Mouse (Mus musculus) liver, adult 2 months (tissue): ENCODE results near the gene 4930503B20Rik. TPM values are rescaled to one million over a fixed set of nuclear protein-coding genes. Genes with fewer than 3 reads are reported as not detected.
A peak's percentile ranks its signal among the peaks of the same experiment; 100 is the strongest.

Source experiments
- DNase-seq: peaks from one replicate; pipeline ENCODE4 v3.0.0-alpha.2; 2011; ENCODE audit warnings: low read depth, low spot score; ENCODE audit errors: extremely low read depth
- H3K27ac ChIP-seq: fragments of 200-500 bp; replicated peaks from 2 replicates; pipeline ENCODE4 v1.5.1; 2012; ENCODE audit warnings: low read depth, mild to moderate bottlenecking, control low read depth, inconsistent platforms, low read length; ENCODE audit not compliant: insufficient read depth
- H3K27me3 ChIP-seq: fragments of 200-500 bp; 2 replicates; pipeline ENCODE4 v1.6.1; 2012; ENCODE audit warnings: mild to moderate bottlenecking, moderate library complexity, low read length, inconsistent platforms; ENCODE audit not compliant: control insufficient read depth, insufficient read depth
- H3K36me3 ChIP-seq: fragments of 200-500 bp; 2 replicates; pipeline ENCODE4 v1.6.1; 2012; ENCODE audit warnings: low read length, inconsistent platforms; ENCODE audit not compliant: control insufficient read depth, insufficient read depth
- H3K4me1 ChIP-seq: fragments of 200-500 bp; 2 replicates; pipeline ENCODE4 v1.6.1; 2011; ENCODE audit warnings: low read length; ENCODE audit not compliant: control insufficient read depth, insufficient read depth
- H3K4me3 ChIP-seq: fragments of 200-500 bp; 2 replicates; pipeline ENCODE4 v1.5.1; 2011; ENCODE audit warnings: low read depth, mild to moderate bottlenecking, control low read depth, low read length, moderate library complexity; ENCODE audit not compliant: insufficient read depth
- H3K79me2 ChIP-seq: fragments of 200-500 bp; 2 replicates; pipeline ENCODE4 v1.6.1; 2012; ENCODE audit warnings: inconsistent platforms, mild to moderate bottlenecking, low read length, moderate library complexity; ENCODE audit not compliant: control insufficient read depth, insufficient read depth
- H3K9ac ChIP-seq: fragments of 200-500 bp; 2 replicates; pipeline ENCODE4 v1.6.1; 2012; ENCODE audit warnings: low read depth, mild to moderate bottlenecking, control low read depth, inconsistent platforms, low read length
- CTCF ChIP-seq: fragments of 200-500 bp; IDR thresholded peaks from 2 replicates; pipeline ENCODE4 v1.5.1; 2011; ENCODE audit warnings: low read depth, low read length, control low read depth
- POLR2A ChIP-seq: fragments of 200-500 bp; IDR thresholded peaks from 2 replicates; pipeline ENCODE4 v1.6.1; 2011; ENCODE audit warnings: low read length, control low read depth; ENCODE audit not compliant: insufficient read depth; ENCODE audit errors: extremely low read depth
- WGBS: fragments of 180-500 bp; shearing (Covaris S2); methylation state at CpG from one replicate; pipeline ENCODE4 v1.1.7; 2018; 5-methylcytosine and 5-hydroxymethylcytosine counted together
- polyA plus RNA-seq: library from polyadenylated mRNA; depleted of rRNA; stranded (reverse); fragments of >200 nt; gene quantifications from 2 replicates; pipeline ENCODE4 v1.2.3, GENCODE M21; 2012
- total RNA-seq: library from RNA; depleted of rRNA; stranded (reverse); fragments of >200 nt; gene quantifications from 2 replicates; pipeline ENCODE4 v1.2.3, GENCODE M21; 2014

The 4930503B20Rik gene
- total and polyA plus RNA-seq, 2 experiments: not detected

- DNase-seq: peak; percentile 67
These were observed 34.4 kb downstream of the 4930503B20Rik start for GRCm38 (mm10) chr3:146616533-146617283.

GRCm38 (mm10) chr3:146615496-146615895 lies 35.6 kb downstream of the 4930503B20Rik start, which contains the start of gene Dnase2b:
Gene Dnase2b (minus strand): TSS chr3:146615596.
- WGBS: 64% methylated on average over 4 of the region's 4 CpGs

More at GRCm38 (mm10) chr3:146616533-146617283, 34.4 kb downstream of the 4930503B20Rik start:
- Histone ChIP-seq H3K4me3 (no peak overlapping the region), H3K9ac (no peak overlapping the region), H3K36me3 (peaks cover 67% of the 10 kb centered on the region), H3K27ac (no peak overlapping the region), H3K4me1 (peaks cover 2% of the 10 kb centered on the region; the same call in 1 of the 2 replicates), H3K79me2 (no peaks in the 10 kb centered on the region; the same call in 1 of the 2 replicates), H3K27me3 (no peaks in the 10 kb centered on the region)
- TF ChIP-seq POLR2A: no peak
- no peak for TF ChIP-seq CTCF
- WGBS: 34% methylated on average over 5 of the region's 5 CpGs

GRCm38 (mm10) chr3:146611821-146612220 lies 39.3 kb downstream of the 4930503B20Rik start:
- DNase-seq: no peak
- 13% methylated on average over 4 of the region's 4 CpGs for WGBS
- no peak overlapping the region for H3K4me3 ChIP-seq
- no peaks in the 10 kb centered on the region; the same call in 1 of the 2 replicates for H3K79me2 ChIP-seq
- H3K9ac ChIP-seq: no peak overlapping the region
- H3K4me1 ChIP-seq: peaks cover 18% of the 10 kb centered on the region
- peaks cover 74% of the 10 kb centered on the region for H3K36me3 ChIP-seq
- no peak overlapping the region; the same call in 1 of the 2 replicates for H3K27ac ChIP-seq
- H3K27me3 ChIP-seq: no peaks in the 10 kb centered on the region
- TF ChIP-seq POLR2A (no peak), CTCF (no peak)

More at GRCm38 (mm10) chr3:146615496-146615895, 35.6 kb downstream of the 4930503B20Rik start, which contains the start of gene Dnase2b:
- Histone ChIP-seq H3K4me3 (no peak within 1 kb of the TSS), H3K36me3 (peaks cover 68% of the 10 kb centered on the region), H3K27me3 (no peaks in the 10 kb centered on the region), H3K79me2 (no peaks in the 10 kb centered on the region; the same call in 1 of the 2 replicates), H3K4me1 (peaks cover 5% of the 10 kb centered on the region; the same call in 1 of the 2 replicates), H3K9ac (no peak within 1 kb of the TSS), H3K27ac (no peak within 1 kb of the TSS)
- no peak for TF ChIP-seq POLR2A
- no peak for TF ChIP-seq CTCF
- peak; percentile 46 for DNase-seq

- TF ChIP-seq POLR2A (no peak), CTCF (no peak)
- no peak for DNase-seq
- Histone ChIP-seq H3K4me1 (peaks cover 20% of the 10 kb centered on the region), H3K4me3 (no peak overlapping the region), H3K36me3 (peaks cover 72% of the 10 kb centered on the region), H3K27ac (0 out of 2 replicates have a peak overlapping the region, but pooled peaks have one; percentile 2), H3K79me2 (peaks cover 1% of the 10 kb centered on the region; the same call in 1 of the 2 replicates), H3K27me3 (no peaks in the 10 kb centered on the region), H3K9ac (no peak overlapping the region)
- WGBS: 76% methylated on average over 4 of the region's 4 CpGs
These were observed 39.9 kb downstream of the 4930503B20Rik start for GRCm38 (mm10) chr3:146611261-146611660.

- Histone ChIP-seq H3K9ac (no peak overlapping the region), H3K4me1 (peaks cover 24% of the 10 kb centered on the region), H3K36me3 (peaks cover 75% of the 10 kb centered on the region), H3K79me2 (peaks cover 3% of the 10 kb centered on the region; the same call in 1 of the 2 replicates), H3K27me3 (no peaks in the 10 kb centered on the region), H3K27ac (no peak overlapping the region), H3K4me3 (no peak overlapping the region)
- DNase-seq: no peak
- WGBS: 65% methylated on average over 10 of the region's 10 CpGs
- TF ChIP-seq POLR2A (no peak), CTCF (no peak)
These were observed 40.8 kb downstream of the 4930503B20Rik start for GRCm38 (mm10) chr3:146610322-146610721.

GRCm38 (mm10) chr3:146607368-146607767 lies 43.7 kb downstream of the 4930503B20Rik start:
- peak; percentile 44 for DNase-seq
- no peak overlapping the region for H3K4me3 ChIP-seq
- H3K36me3 ChIP-seq: peaks cover 81% of the 10 kb centered on the region
- H3K9ac ChIP-seq: no peak overlapping the region
- H3K27ac ChIP-seq: no peak overlapping the region
- H3K4me1 ChIP-seq: peaks cover 36% of the 10 kb centered on the region
- no peaks in the 10 kb centered on the region for H3K27me3 ChIP-seq
- TF ChIP-seq POLR2A (no peak), CTCF (no peak)
- H3K79me2 ChIP-seq: peaks cover 6% of the 10 kb centered on the region
- 10% methylated on average over 1 of the region's 1 CpGs for WGBS
